Mouse (Mus musculus) heart, postnatal 0 days (tissue): Measurements from ENCODE around the gene Exosc9. TPM values are rescaled to one million over a fixed set of nuclear protein-coding genes. Genes with fewer than 3 reads are reported as not detected.

Experiments used
- ATAC-seq: fragments of 200-750 bp; cut with Nextera tagmentation; 2 replicates; pipeline ENCODE4 v1.8.0; 2017; ENCODE audit warnings: low read depth, moderate number of reproducible peaks, moderate library complexity; ENCODE audit not compliant: insufficient read depth
- DNase-seq: peaks from one replicate; pipeline ENCODE4 v3.0.0-alpha.2; 2016; ENCODE audit warnings: low spot score
- H3K27ac ChIP-seq: fragments of 300-500 bp; sonication (generic); 2 replicates; pipeline ENCODE4 v1.5.1; 2014; ENCODE audit warnings: low read depth, mild to moderate bottlenecking
- H3K27me3 ChIP-seq: fragments of 300-500 bp; sonication (generic); 2 replicates; pipeline ENCODE4 v1.6.1; 2014; ENCODE audit warnings: low read length, mixed read lengths; ENCODE audit not compliant: control insufficient read depth, insufficient read depth
- H3K36me3 ChIP-seq: fragments of 300-500 bp; sonication (generic); replicated peaks from 2 replicates; pipeline ENCODE4 v1.6.1; 2014; ENCODE audit warnings: low read length, mixed read lengths; ENCODE audit not compliant: control insufficient read depth, insufficient read depth
- H3K4me1 ChIP-seq: fragments of 300-500 bp; sonication (generic); 2 replicates; pipeline ENCODE4 v1.6.1; 2014; ENCODE audit warnings: antibody characterized with exemption; ENCODE audit not compliant: control insufficient read depth, insufficient read depth
- H3K4me2 ChIP-seq: fragments of 300-500 bp; sonication (generic); 2 replicates; pipeline ENCODE4 v1.6.1; 2014; ENCODE audit warnings: low read depth, mild to moderate bottlenecking, low read length, moderate library complexity
- H3K4me3 ChIP-seq: fragments of 300-500 bp; sonication (generic); 2 replicates; pipeline ENCODE4 v1.5.1; 2014; ENCODE audit warnings: low read depth, low read length
- H3K9ac ChIP-seq: fragments of 300-500 bp; sonication (generic); replicated peaks from 2 replicates; pipeline ENCODE4 v1.6.1; 2014; ENCODE audit warnings: low read depth, low read length, mixed read lengths
- H3K9me3 ChIP-seq: fragments of 300-500 bp; sonication (generic); replicated peaks from 2 replicates; pipeline ENCODE4 v1.6.1; 2016; ENCODE audit warnings: low read length; ENCODE audit not compliant: control insufficient read depth
- CTCF ChIP-seq: IDR thresholded peaks from 2 replicates; pipeline ENCODE4 v1.5.1; 2016; ENCODE audit warnings: antibody characterized with exemption, control low read depth, low read depth
- EP300 ChIP-seq: IDR thresholded peaks from 2 replicates; pipeline ENCODE4 v1.6.1; 2016; ENCODE audit warnings: antibody characterized with exemption, low read depth
- WGBS: fragments of 180-500 bp; shearing (Covaris S2); extraction: QIAGEN DNeasy Blood & Tissue Kit; methylation state at CpG from one replicate; pipeline ENCODE4 v1.1.7; 2014; 5-methylcytosine and 5-hydroxymethylcytosine counted together
- polyA plus RNA-seq: library from polyadenylated mRNA; unstranded; fragments of >200 nt; fragmentation: Nextera tagmentation; extraction: Ambion mirVana; gene quantifications from 2 replicates; pipeline ENCODE4 v1.2.1, GENCODE M21; 2015
- total RNA-seq: library from RNA; depleted of rRNA; stranded (reverse); fragments of >200 nt; gene quantifications from 2 replicates; pipeline ENCODE4 v1.2.3, GENCODE M21; 2014; ENCODE audit warnings: low replicate concordance

Exosc9 gene
- total and polyA plus RNA-seq, 2 experiments from 2014 or later, result 22.6 to 40.9 TPM

- Histone ChIP-seq H3K36me3 (no peaks in the 10 kb centered on the region), H3K9me3 (no peaks in the 10 kb centered on the region), H3K9ac (peak within 1 kb of the TSS; percentile 43; the same call in 1 of the 2 replicates), H3K27me3 (peaks cover 24% of the 10 kb centered on the region), H3K4me3 (peak within 1 kb of the TSS; percentile 58), H3K4me1 (peaks cover 3% of the 10 kb centered on the region; the same call in 1 of the 2 replicates), H3K27ac (no peak within 1 kb of the TSS), H3K4me2 (peak within 1 kb of the TSS; percentile 93)
- DNase-seq (no peak), ATAC-seq (peak; percentile 53)
- TF ChIP-seq EP300, result no peak
- TF ChIP-seq CTCF, result no peak
- 2% methylated on average over 47 of the region's 51 CpGs for WGBS
These were observed 31.0 kb upstream of the Exosc9 start, which contains the start of gene Gm11549 for GRCm38 (mm10) chr3:36521073-36522060. Gene Gm11549 (minus strand): TSS chr3:36521813.

GRCm38 (mm10) chr3:36522137-36522536 lies 30.3 kb upstream of the Exosc9 start:
- no peak overlapping the region for H3K9ac ChIP-seq
- TF ChIP-seq EP300, result no peak
- no peak for ATAC-seq
- no peak overlapping the region for H3K4me2 ChIP-seq
- no peak overlapping the region for H3K27ac ChIP-seq
- H3K27me3 ChIP-seq, result peaks cover 24% of the 10 kb centered on the region
- WGBS, result 49% methylated on average over 4 of the region's 4 CpGs
- no peaks in the 10 kb centered on the region for H3K36me3 ChIP-seq
- no peak for DNase-seq
- H3K4me1 ChIP-seq, result peaks cover 3% of the 10 kb centered on the region; the same call in 1 of the 2 replicates
- H3K9me3 ChIP-seq, result no peaks in the 10 kb centered on the region
- no peak overlapping the region for H3K4me3 ChIP-seq

DNA sequence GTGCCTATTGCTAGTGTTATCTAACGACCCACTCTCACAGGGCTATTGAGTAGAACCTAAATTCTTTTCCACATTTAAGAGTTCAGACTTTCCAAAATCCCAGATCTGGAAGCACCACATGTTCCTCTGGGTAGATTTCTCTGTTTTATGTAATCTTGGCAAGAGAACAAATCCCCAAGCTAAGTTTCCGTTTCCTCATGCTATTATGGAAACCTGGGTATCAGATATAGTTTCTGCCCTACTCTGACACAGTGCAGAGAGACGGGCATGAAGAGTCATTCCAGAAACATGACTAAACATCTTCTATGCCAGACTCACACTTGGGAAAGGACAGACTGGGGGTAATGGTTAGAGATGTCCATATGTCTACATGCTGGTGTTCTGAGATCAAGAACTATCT lies 27.9 kb upstream of the Exosc9 start:
- DNase-seq, result no peak
- H3K36me3 ChIP-seq, result no peaks in the 10 kb centered on the region
- 39% methylated on average over 3 of the region's 3 CpGs for WGBS
- ATAC-seq, result no peak
- no peak overlapping the region for H3K9ac ChIP-seq
- no peak for TF ChIP-seq EP300
- no peak for TF ChIP-seq CTCF
- no peak overlapping the region for H3K4me2 ChIP-seq
- H3K4me1 ChIP-seq, result peaks cover 3% of the 10 kb centered on the region; the same call in 1 of the 2 replicates
- H3K27me3 ChIP-seq, result peaks cover 24% of the 10 kb centered on the region
- H3K9me3 ChIP-seq, result no peaks in the 10 kb centered on the region
- no peak overlapping the region for H3K27ac ChIP-seq
- no peak overlapping the region for H3K4me3 ChIP-seq

GRCm38 (mm10) chr3:36530345-36530744 lies 22.1 kb upstream of the Exosc9 start:
- no peaks in the 10 kb centered on the region for H3K27me3 ChIP-seq
- peaks cover 27% of the 10 kb centered on the region for H3K4me1 ChIP-seq
- H3K9me3 ChIP-seq, result no peaks in the 10 kb centered on the region
- H3K4me3 ChIP-seq, result no peak overlapping the region
- 37% methylated on average over 6 of the region's 6 CpGs for WGBS
- peak overlapping the region; percentile 79 for H3K27ac ChIP-seq
- TF ChIP-seq CTCF (no peak), EP300 (no peak)
- peak; percentile 51 for DNase-seq
- H3K9ac ChIP-seq, result no peak overlapping the region
- ATAC-seq, result peak; percentile 88
- H3K4me2 ChIP-seq, result peak overlapping the region; percentile 10
- no peaks in the 10 kb centered on the region for H3K36me3 ChIP-seq

DNA sequence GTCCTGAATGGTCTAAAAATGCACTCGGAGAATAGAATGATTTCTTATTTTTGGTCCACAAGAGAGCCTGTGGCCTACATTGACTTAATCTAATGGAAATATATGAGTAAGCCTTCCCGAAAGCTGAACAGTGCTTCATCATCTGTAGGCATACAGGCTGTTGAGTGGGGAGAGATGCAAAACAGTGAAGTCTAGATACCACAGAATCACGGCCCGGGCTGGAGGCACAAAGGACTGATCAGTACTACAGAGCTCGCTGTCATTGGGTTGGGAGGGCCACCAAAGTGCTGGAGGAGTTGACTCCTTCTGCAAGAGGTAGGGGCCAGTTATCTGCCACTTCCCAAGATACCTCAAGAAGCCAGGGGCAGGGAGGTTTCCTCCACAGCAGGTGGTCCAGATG lies 21.6 kb upstream of the Exosc9 start:
- TF ChIP-seq EP300 (no peak), CTCF (no peak)
- peak overlapping the region; percentile 79 for H3K27ac ChIP-seq
- no peaks in the 10 kb centered on the region for H3K27me3 ChIP-seq
- peak overlapping the region; percentile 10 for H3K4me2 ChIP-seq
- ATAC-seq (peak; percentile 59), DNase-seq (no peak)
- no peak overlapping the region for H3K9ac ChIP-seq
- peaks cover 27% of the 10 kb centered on the region for H3K4me1 ChIP-seq
- WGBS, result 30% methylated on average over 5 of the region's 5 CpGs
- H3K4me3 ChIP-seq, result no peak overlapping the region
- H3K36me3 ChIP-seq, result no peaks in the 10 kb centered on the region
- H3K9me3 ChIP-seq, result no peaks in the 10 kb centered on the region
